Mouse (Mus musculus) G1E-ER4 (cell line): ENCODE results near the gene Pcyt2. TPM values are rescaled to one million over a fixed set of nuclear protein-coding genes. Genes with fewer than 3 reads are reported as not detected.

Experiments used
- GATA1 ChIP-seq: IDR thresholded peaks from one replicate; pipeline ENCODE4 v1.8.0; 2012; ENCODE audit warnings: low read length, inconsistent platforms
- polyA plus RNA-seq: library from polyadenylated mRNA; stranded (reverse); fragments of >175 nt; gene quantifications from 2 replicates; pipeline ENCODE4 v1.2.3, GENCODE M21; 2012

The Pcyt2 gene
- polyA plus RNA-seq, 1 experiment = 149 TPM

- TF ChIP-seq GATA1 = no peak
Measured at GRCm38 (mm10) chr11:120642939-120643600, 25.3 kb upstream of the Pcyt2 start.

- TF ChIP-seq GATA1 = no peak
Measured at GRCm38 (mm10) chr11:120641869-120642268, 24.1 kb upstream of the Pcyt2 start.

GRCm38 (mm10) chr11:120641255-120641654 is 23.5 kb upstream of the Pcyt2 start:
- no peak for TF ChIP-seq GATA1

- no peak for TF ChIP-seq GATA1
Measured at GRCm38 (mm10) chr11:120634810-120635209, 17.1 kb upstream of the Pcyt2 start.

- no peak for TF ChIP-seq GATA1
Measured at GRCm38 (mm10) chr11:120633520-120634343, 16.0 kb upstream of the Pcyt2 start, which contains the start of gene Mafg. Mafg (minus strand) TSS chr11:120633600.

GRCm38 (mm10) chr11:120632559-120633519 is 15.1 kb upstream of the Pcyt2 start:
- no peak for TF ChIP-seq GATA1

GRCm38 (mm10) chr11:120631726-120632448 is 14.2 kb upstream of the Pcyt2 start:
- TF ChIP-seq GATA1 = no peak

GRCm38 (mm10) chr11:120630881-120631725 is 13.4 kb upstream of the Pcyt2 start:
- no peak for TF ChIP-seq GATA1

- TF ChIP-seq GATA1 = no peak
Measured at GRCm38 (mm10) chr11:120630401-120630871, 12.7 kb upstream of the Pcyt2 start.

GRCm38 (mm10) chr11:120629911-120630310 is 12.2 kb upstream of the Pcyt2 start:
- TF ChIP-seq GATA1 = no peak

GRCm38 (mm10) chr11:120629341-120629730 is 11.6 kb upstream of the Pcyt2 start:
- no peak for TF ChIP-seq GATA1

GRCm38 (mm10) chr11:120628601-120629340 is 11.0 kb upstream of the Pcyt2 start:
- no peak for TF ChIP-seq GATA1
